Mouse (Mus musculus) spleen, adult 2 months (tissue): ENCODE measurements at regions not wholly inside any gene's neighbourhood (a gene's known extent, or its start where the extent isn't known, plus 50 kb on each side); places are given as distances from the start of the nearest gene placed in this dataset.
"Not testable (repeated sequence)": the region's sequence is repeated elsewhere in the genome, so short reads cannot be mapped to it uniquely, and the experiment has no call there.

Experiments used
- CTCF ChIP-seq: fragments of 200-500 bp; IDR thresholded peaks from 2 replicates; pipeline ENCODE4 v1.5.1; 2011; ENCODE audit warnings: mild to moderate bottlenecking, inconsistent platforms; ENCODE audit not compliant: insufficient read depth, insufficient read length, insufficient replicate concordance; ENCODE audit errors: extremely low read depth
- POLR2A ChIP-seq: fragments of 200-500 bp; IDR thresholded peaks from 2 replicates; pipeline ENCODE4 v1.6.1; 2011; ENCODE audit warnings: low read depth, low read length, inconsistent platforms

GRCm38 (mm10) chr10:86636953-86637376 is 68.3 kb downstream of the Hsp90b1 start:
- TF ChIP-seq CTCF = peak; percentile 83
- not testable (repeated sequence) for TF ChIP-seq POLR2A
